Mouse (Mus musculus) 416B (cell line): ENCODE measurements around the gene Vmn1r239-ps.
"Not testable (repeated sequence)": the region's sequence is repeated elsewhere in the genome, so short reads cannot be mapped to it uniquely, and the experiment has no call there.

Source experiments
- DNase-seq: peaks from one replicate; pipeline ENCODE4 v3.0.0; 2011; ENCODE audit warnings: low read depth

Vmn1r239-ps gene

GRCm38 (mm10) chrX:147453610-147454009 is at the start of gene Vmn1r239-ps:
TSS of gene Vmn1r239-ps (minus strand) at chrX:147453710.
- not testable (repeated sequence) for DNase-seq

- DNase-seq, result peak; percentile 2
Measured at GRCm38 (mm10) chrX:147489551-147489950, 36.0 kb upstream of the Vmn1r239-ps start.

DNA sequence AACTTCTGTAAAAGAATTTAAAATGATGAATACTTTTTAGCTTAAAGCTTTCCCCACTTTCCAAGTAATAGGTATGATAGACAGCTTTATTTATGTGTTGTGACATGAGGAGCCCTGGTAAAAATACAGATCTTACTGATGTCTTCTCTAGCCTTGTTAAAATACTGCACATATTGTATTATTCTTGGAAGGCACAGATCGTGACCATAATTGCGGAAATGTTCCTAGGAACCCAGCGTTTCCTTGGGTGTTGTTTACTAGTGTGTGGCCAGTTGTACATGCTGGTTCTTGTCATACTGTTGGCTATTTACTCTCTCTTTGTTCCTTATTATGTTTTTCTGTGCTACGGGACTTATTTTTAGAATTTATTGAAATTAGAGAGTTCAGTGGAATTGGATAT is 10.1 kb downstream of the Vmn1r239-ps start:
- DNase-seq, result no peak

DNA sequence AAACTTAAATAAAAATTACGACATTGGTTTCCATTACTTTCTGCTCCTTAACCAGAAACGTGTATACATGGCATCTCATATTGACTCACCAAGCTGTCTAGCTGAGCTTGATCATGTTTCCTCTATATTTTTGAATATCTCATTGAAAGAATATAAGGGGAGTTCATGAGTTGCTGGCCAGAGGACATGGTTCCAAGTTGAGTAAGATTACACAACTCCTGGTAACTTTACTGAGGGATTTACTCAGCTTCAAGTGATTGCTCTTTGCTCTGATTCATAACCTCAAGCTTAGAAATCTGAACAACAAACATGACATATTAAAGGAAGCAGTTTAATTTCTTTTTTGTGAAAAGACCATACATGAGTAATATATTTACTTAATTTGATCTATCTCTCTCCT is 18.1 kb downstream of the Vmn1r239-ps start:
- no peak for DNase-seq

- no peak for DNase-seq
Measured at GRCm38 (mm10) chrX:147429753-147430152, 23.8 kb downstream of the Vmn1r239-ps start.

- DNase-seq, result no peak
Measured at GRCm38 (mm10) chrX:147429129-147429528, 24.4 kb downstream of the Vmn1r239-ps start, which contains the start of gene Il13ra2. TSS of gene Il13ra2 (minus strand) at chrX:147429192.
